Mouse (Mus musculus) testis, postnatal 10 days (tissue): ENCODE results near the gene Cryl1.
A peak's percentile ranks its signal among the peaks of the same experiment; 100 is the strongest.

Source experiments
- DNase-seq: peaks from one replicate; pipeline ENCODE4 v3.0.0; 2021; ENCODE audit warnings: low spot score

The Cryl1 gene

GRCm38 (mm10) chr14:57372348-57373102 is 25.8 kb downstream of the Cryl1 start:
- DNase-seq = peak; percentile 83

GRCm38 (mm10) chr14:57367327-57367726 is 31.0 kb downstream of the Cryl1 start:
- no peak for DNase-seq

GRCm38 (mm10) chr14:57366724-57367123 is 31.6 kb downstream of the Cryl1 start:
- DNase-seq = no peak

- no peak for DNase-seq
Measured at GRCm38 (mm10) chr14:57365341-57365740, 33.0 kb downstream of the Cryl1 start.

GRCm38 (mm10) chr14:57363833-57364232 is 34.5 kb downstream of the Cryl1 start:
- DNase-seq = no peak

- peak; percentile 89 for DNase-seq
Measured at GRCm38 (mm10) chr14:57362726-57363660, 35.3 kb downstream of the Cryl1 start.

GRCm38 (mm10) chr14:57357030-57357429 is 41.3 kb downstream of the Cryl1 start:
- DNase-seq = no peak

- no peak for DNase-seq
Measured at GRCm38 (mm10) chr14:57351521-57352235, 46.7 kb downstream of the Cryl1 start.

GRCm38 (mm10) chr14:57349955-57350354 is 48.4 kb downstream of the Cryl1 start:
- no peak for DNase-seq

- DNase-seq = no peak
Measured at GRCm38 (mm10) chr14:57348155-57348554, 50.2 kb downstream of the Cryl1 start.

- DNase-seq = no peak
Measured at GRCm38 (mm10) chr14:57346135-57346534, 52.2 kb downstream of the Cryl1 start.

GRCm38 (mm10) chr14:57344781-57345492 is 53.4 kb downstream of the Cryl1 start:
- no peak for DNase-seq

GRCm38 (mm10) chr14:57343057-57343750 is 55.1 kb downstream of the Cryl1 start:
- DNase-seq = no peak

GRCm38 (mm10) chr14:57342316-57343055 is 55.8 kb downstream of the Cryl1 start:
- DNase-seq = no peak

- DNase-seq = no peak
Measured at GRCm38 (mm10) chr14:57338666-57339065, 59.7 kb downstream of the Cryl1 start.

- no peak for DNase-seq
Measured at GRCm38 (mm10) chr14:57334833-57335232, 63.5 kb downstream of the Cryl1 start.

- DNase-seq = no peak
Measured at GRCm38 (mm10) chr14:57332503-57332902, 65.8 kb downstream of the Cryl1 start.

- DNase-seq = no peak
Measured at GRCm38 (mm10) chr14:57331097-57331496, 67.2 kb downstream of the Cryl1 start.

- DNase-seq = no peak
Measured at GRCm38 (mm10) chr14:57329600-57329999, 68.7 kb downstream of the Cryl1 start.

GRCm38 (mm10) chr14:57326771-57327170 is 71.6 kb downstream of the Cryl1 start:
- DNase-seq = no peak
